Mouse (Mus musculus): ENCODE data around the gene Prps1l3. TPM values are rescaled to one million over a fixed set of nuclear protein-coding genes. Genes with fewer than 3 reads are reported as not detected.
A peak's percentile ranks its signal among the peaks of the same experiment; 100 is the strongest.
"Not testable (repeated sequence)": the region's sequence is repeated elsewhere in the genome, so short reads cannot be mapped to it uniquely, and the experiment has no call there.

Prps1l3 gene
- 10 to 100 TPM; 29.4 to 37.8 TPM for total RNA-seq (2021)
- long read RNA-seq, experiment 1, transcript Prps1l3-201 (2 exons, 1,720 nt), result major isoform, 25 of 25 reads
- long read RNA-seq, experiment 1, partial matches to known transcripts, result 0 of 25 reads
- long read RNA-seq, experiment 1, other reads (novel, unspliced or antisense), result 0 of 25 reads
- long read RNA-seq, experiment 2, transcript Prps1l3-201 (2 exons, 1,720 nt), result major isoform, 82 of 84 reads
- long read RNA-seq, experiment 2, partial matches to known transcripts, result 0 of 84 reads
- long read RNA-seq, experiment 2, other reads (novel, unspliced or antisense), result 2 of 84 reads

DNA sequence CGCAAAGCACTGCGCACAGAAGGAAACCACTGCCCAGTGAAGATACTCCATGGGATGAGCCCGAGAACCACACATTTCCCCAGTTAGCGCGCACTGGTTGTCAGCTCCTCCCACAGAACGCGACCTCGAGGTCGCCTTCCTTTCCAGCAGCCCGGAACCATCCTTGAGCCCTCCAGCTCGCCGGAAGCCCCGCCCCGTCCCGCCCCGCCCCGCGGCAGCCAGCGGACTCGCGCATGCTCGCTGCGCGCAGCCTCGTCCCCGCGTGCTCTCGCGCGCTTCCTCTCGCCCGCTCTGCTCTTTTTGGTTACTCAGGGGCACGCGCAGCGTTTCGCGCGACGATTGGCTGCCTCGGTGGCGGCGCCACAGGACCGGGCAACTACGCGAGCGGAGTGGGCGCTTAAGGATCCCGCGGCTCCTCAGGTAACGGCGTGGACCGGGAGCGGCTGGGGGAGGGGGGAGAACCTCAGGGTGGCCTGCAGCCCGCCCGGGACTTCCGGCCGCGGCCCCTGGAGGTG, at the start of gene Prps1l3, which contains the start of gene Mipol1:
Gene Prps1l3 (plus strand): TSS at position 221 of the 515 bp plus-strand sequence.
Gene Mipol1 (plus strand): TSS at position 236 of the 515 bp plus-strand sequence.
- DNase-seq (ENCODE audit: low spot score in 2 of 2), result peak; percentile 79 to 82

DNA sequence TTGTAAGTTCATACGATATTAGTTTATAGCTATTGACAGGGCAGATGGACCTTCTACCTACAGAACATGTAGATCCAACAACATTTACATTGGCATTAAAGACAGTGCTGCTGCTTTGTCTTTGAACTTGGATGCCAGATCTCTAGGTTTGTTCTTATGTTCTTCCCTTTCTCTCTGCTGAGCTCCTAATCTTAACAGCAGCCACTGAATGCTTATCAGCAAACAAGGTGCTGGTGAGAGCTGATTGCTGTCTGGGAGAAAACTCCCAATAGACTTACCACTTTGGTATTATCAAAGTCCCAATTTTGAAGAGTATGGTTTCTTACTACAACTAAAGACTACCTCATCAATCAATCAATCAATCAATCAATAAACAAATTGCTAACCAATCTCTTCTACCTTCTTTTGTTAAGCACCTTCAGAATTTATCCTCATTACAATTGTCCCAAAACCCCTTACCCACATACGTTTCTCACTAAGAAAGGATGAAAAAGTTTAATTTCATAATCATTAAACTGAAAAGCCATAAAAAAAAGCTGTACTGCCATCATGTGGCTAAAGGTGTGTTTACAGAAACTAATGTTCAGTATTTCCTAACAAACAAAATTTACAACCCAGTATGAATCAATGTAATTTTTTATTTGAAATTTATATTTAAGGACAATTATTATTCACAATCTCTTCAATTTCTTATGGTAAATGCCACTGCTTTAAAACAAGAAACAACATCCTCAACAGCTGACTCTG, 45.6 kb upstream of the Prps1l3 start:
- DNase-seq (ENCODE audit: low spot score in 2 of 2), result no peak

DNA sequence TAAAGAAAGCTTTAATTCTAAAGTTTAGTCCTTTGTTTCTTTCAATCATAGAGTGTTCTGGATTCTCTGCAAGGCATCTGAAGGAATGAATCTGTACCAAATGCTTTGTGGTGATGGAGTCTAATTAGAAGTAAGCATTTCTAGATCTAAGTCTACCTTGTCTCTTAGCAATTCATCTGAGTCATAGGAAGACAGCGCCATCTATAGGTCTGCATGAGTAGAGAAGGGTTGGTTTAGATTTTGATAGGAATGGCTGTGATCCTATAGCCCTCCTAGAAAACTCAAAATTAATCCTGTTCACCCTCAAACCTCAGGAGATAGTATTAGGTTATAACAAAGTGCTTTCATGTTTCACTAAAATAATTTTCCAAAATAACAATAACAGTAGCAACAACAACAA, 44.7 kb upstream of the Prps1l3 start:
- no peak for DNase-seq (ENCODE audit: low spot score in 2 of 2)

GRCm38 (mm10) chr12:57186126-57186525, 44.1 kb upstream of the Prps1l3 start:
- DNase-seq (ENCODE audit: low spot score in 2 of 2), result no peak

- no peak for DNase-seq (ENCODE audit: low spot score in 2 of 2)
These were observed 43.2 kb upstream of the Prps1l3 start for GRCm38 (mm10) chr12:57187032-57187431.

DNA sequence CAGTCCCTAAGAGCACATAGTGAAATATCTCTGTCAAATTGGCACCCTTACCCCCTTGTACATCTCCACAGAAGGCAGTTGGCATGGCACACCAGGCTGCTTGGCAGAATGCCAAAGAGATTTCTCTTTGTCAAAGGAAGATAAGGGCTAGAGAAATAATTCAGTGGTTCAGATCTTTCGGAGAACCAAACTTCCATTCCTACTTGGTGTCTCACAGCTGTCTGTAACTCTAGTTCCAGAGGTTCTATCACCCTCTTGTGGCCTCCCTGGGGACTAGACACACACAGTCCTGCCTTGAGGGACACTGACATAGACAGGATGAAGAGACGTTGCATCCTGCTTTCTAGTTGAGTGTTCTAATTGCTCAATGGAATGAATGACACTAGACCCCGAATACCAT, 35.6 kb upstream of the Prps1l3 start:
- DNase-seq (ENCODE audit: low spot score in 2 of 2), result no peak

GRCm38 (mm10) chr12:57196286-57196607, 34.0 kb upstream of the Prps1l3 start:
- DNase-seq (ENCODE audit: low spot score in 2 of 2), result no peak

DNA sequence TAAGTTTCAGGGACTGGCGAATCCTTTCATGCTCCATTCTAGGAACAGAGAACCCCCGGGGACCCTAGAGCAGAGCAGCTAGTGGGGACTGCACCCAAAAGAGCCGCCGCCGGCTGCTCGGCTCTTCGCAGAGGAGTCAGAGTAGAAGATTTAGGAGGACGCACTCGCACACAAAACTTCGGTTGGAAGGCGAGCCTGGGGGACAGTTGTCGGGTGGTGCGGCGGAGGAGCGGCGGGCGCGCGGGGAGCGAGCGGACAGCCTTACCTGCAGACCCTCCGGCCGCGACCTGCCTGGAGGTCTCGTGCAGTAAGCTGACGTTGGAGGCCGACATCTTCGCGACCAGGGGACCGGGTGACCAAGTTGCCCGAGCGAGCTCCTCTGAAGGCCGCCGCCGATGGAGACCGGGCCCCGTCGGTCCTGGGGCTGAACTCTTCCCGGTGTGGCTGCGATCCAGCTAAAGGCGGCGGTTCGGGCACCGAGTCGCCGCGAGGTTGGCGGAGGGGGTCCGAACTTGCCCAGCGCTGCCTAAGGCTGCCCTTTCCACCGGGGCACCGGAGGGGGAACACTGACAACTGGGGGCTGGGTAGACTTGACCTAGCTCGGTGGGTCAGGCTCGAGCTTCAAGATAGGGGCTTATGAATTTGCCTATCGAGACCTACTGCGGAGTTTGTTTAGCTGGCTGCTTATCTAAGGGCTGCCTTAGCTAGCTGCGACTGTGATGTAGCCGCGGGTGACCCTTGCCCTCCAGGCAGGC, 33.4 kb upstream of the Prps1l3 start:
- DNase-seq (ENCODE audit: low spot score in 2 of 2), result peak; percentile 28 to 33

DNA sequence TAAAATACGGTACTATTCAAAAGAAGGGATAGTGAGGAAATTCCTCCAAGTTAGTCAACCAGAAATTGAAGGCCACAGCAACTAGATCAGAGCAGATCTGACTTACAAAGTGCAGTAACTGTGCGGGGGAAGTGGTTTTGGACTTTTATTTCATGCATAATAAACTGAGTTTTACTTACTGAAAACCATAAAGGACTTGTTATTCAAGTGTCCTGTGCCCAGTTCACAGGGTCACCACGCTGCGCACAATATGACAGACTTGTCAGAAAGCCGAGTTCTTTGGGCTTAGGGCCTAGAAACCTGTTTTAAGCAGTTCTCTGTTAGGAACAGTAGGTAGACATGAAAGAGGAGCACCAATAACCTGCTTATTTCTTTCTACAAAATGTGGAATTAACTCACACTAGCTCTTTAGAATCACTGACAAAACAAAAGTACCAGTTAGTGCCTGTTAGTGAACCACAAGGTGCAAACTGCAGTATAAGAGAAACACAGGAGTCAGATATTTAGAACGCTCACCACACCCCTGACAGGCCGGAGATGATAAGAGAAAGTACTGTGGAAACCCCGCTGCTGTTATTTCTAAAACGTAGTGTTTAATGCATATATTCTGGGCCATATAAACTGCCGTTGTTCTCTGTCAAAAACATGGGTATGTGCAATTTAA, 32.7 kb upstream of the Prps1l3 start, which contains the start of gene Slc25a21:
Gene Slc25a21 (minus strand): TSS at position 110 of the 664 bp plus-strand sequence.
- DNase-seq (ENCODE audit: low spot score in 2 of 2), result no peak

DNA sequence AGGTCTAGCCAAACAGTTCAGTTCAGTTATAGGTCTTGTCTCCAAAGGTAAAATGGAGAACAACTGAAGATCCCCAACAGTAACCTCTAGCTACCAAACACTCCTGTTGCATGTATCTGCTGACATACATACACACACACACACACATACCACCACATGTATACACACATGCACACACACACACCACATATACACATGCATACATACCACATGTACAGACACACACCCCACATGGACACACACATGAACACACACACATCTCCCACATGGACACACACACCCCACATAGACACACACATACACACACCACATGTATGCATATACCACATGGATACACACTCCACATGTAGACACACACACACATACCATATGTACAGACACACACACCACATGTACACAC, 31.9 kb upstream of the Prps1l3 start:
- no peak for DNase-seq (ENCODE audit: low spot score in 2 of 2)

- no peak for DNase-seq (ENCODE audit: low spot score in 2 of 2)
These were observed 30.8 kb upstream of the Prps1l3 start for GRCm38 (mm10) chr12:57199427-57199826.

- no peak for DNase-seq (ENCODE audit: low spot score in 2 of 2)
These were observed 28.3 kb upstream of the Prps1l3 start for GRCm38 (mm10) chr12:57201901-57202300.

- no peak for DNase-seq (ENCODE audit: low spot score in 2 of 2)
These were observed 25.8 kb upstream of the Prps1l3 start for GRCm38 (mm10) chr12:57204276-57204851.

DNA sequence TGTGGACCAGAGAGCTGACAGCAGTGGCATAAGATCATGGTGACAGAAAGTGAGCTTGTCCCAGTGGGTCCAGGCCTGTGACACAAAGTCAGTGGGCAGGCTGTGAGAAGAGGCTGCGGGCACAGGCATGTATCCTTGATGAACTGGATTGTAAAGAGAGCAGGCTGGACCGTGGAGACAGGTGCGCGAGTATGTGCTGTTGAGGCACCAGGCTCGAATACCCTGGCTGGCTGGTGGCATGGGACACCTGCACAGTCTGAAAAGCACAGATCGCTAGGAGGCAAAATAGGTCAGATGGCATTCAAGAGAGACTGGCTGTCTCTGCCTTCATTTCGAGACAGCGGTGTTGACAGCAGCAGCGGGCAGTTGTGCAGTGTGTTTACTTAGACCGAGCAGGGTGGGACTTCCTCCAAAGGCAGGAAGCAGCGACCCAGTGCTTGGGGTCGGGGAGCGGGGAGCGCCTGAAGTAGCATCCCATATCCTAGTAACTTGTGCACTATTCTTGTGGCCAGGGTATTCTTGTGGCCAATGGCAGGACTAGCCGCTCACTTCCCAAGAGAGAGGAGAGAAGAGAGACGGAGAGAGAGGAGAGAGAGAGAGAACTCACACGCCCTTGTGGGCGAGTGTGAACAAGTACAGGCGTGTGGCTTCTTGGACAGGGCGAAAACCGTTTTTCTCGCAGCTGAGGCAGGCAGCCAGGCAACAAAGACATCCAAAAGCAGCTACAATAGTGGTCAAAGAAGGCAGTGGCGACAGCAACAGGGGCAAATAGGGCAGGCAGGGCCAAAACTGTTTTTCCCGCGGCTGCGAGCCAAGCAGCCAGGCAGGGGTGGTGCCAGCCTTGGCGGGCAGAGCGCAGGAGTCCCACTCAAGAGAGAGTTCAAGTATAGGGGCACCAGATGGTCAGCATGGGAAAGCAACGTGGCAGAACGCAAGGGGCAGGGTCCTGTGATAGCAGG, 18.6 kb upstream of the Prps1l3 start:
- DNase-seq (ENCODE audit: low spot score in 2 of 2), result peak in 1 of 2 experiments; percentile 31

DNA sequence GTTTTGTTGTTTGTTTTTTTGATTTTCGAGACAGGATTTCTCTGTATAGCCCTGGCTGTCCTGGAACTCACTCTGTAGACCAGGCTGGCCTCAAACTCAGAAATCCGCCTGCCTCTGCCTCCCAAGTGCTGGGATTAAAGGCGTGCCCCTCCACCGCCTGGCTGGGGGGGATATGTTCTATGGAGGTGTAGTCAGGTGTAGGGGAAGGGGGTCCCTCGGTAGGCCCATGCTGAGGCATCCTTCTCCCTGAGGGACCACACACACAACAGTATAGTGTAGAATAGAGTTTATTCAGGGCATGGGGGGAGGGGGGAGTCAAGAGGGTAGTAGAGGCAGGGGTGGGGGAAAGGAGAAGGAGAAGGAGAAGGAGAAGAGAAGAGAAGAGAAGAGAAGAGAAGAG, 17.7 kb upstream of the Prps1l3 start:
- DNase-seq (ENCODE audit: low spot score in 2 of 2), result not testable (repeated sequence)

DNA sequence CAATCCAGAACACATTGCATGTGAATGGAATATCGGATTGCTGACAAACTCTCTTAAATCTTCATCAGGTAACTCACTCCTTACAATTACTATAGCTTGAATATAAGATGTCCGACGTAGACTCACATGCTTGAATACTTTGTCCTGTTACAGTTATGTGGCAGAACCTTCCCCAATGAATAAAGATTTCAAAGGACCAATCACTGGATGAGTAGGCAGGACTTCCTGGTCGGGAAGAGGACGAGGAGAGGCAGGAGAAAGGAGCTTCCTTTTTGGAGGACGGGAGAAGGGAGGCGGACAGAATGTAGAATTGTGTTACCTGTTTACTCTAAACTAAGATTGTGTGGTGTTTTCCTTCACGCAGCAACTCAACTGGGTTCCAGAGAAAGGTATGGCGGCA, 3.8 kb upstream of the Prps1l3 start:
- no peak for DNase-seq (ENCODE audit: low spot score in 2 of 2)

GRCm38 (mm10) chr12:57227776-57228175, 2.4 kb upstream of the Prps1l3 start:
- no peak for DNase-seq (ENCODE audit: low spot score in 2 of 2)

DNA sequence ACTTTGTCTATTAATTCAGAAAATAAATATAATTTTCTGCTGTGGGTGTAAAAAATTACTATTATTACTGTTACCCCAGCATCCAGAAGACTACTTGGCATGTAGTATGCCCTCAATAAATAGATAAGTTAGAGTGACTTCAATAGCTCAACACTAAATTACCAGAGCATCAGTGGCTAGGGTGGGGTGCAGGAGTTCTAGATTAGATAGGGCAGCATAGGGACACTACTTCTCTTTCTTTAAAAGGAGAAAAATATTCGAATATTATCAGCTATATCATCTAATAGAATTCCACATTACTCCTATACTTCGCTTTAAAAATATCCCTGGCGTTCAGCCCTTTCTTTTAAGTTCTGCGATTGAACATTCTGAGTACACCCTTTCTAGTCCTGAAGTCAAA, 509 bp upstream of the Prps1l3 start:
- no peak for DNase-seq (ENCODE audit: low spot score in 2 of 2)

DNA sequence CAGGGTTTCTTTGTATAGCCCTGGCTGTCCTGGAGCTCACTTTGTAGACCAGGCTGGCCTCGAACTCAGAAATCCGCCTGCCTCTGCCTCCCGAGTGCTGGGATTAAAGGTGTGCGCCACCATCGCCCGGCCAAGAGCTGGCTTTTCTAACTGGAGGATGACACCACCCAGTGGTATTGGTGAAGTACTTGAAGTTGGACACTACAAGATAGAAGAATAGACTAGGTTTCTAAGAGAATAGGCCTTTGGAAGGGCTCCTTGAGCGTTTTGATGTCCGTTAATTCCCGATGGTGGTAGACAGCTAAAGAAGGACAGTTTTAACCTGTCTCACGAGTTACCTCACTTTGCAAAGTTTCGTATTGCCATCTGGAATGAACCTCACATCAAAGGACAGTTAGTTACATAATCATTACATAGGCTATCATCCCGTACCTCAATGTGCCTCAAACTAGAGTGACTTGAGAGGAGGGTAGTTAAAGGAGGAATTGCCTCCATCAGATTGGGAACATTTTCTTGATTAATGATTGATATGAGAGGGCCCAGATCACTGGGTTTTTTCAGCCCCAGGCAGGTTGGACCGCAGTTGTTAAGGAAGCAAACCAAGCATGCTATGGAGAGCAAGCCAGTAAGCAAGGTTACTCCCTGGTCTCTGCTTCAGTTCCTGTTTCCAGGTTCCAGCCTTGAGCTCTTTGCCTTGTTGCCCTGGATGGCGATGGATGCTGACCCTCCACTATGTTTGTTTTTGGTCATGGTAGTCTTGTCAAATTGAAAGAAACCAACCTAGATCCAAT, 1.1 kb downstream of the Prps1l3 start:
- DNase-seq (ENCODE audit: low spot score in 2 of 2), result no peak
